Mouse (Mus musculus) brain, embryonic 14.5 days (tissue): ENCODE results near the gene Shtn1.

Experiments
- CTCF ChIP-seq: fragments of 200-500 bp; IDR thresholded peaks from 2 replicates; pipeline ENCODE4 v1.5.1; 2012; ENCODE audit warnings: inconsistent platforms, mild to moderate bottlenecking, moderate library complexity, borderline replicate concordance; ENCODE audit not compliant: insufficient read depth, insufficient read length; ENCODE audit errors: extremely low read depth
- POLR2A ChIP-seq: fragments of 200-500 bp; IDR thresholded peaks from 2 replicates; pipeline ENCODE4 v1.6.1; 2012; ENCODE audit warnings: mild to moderate bottlenecking, inconsistent platforms, borderline replicate concordance; ENCODE audit not compliant: poor library complexity, insufficient read depth, insufficient read length, severe bottlenecking; ENCODE audit errors: extremely low read depth

GRCm38 (mm10) chr19:59053931-59054631, 21.8 kb downstream of the Shtn1 start:
- TF ChIP-seq CTCF (no peak), POLR2A (no peak)
